Mouse (Mus musculus): ENCODE data around the gene Aff3.

DNA sequence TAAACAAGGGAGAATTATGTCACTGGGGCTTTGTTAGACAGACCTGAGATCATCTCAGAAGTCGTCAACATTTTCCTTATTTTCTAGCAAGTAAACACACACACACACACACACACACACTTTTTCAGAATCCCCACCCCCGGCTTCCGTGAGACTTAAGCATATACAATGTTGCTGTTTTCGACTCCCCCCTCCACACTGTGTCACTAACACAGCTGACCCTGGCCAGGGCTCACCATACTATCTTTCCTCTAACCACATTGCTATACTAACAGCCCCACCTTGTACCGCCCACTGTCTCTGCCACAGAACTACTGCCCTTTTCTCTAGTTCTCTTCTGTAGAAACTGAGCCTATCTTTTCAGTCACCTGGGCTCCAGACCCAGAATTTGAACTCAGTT, 136.1 kb downstream of the Aff3 start:
- TF ChIP-seq POLR2A (IDR thresholded peaks at IDR 0.05; ENCODE audit: low read depth, low read length) (no peak), CTCF (conservative IDR thresholded peaks at IDR 0.05; ENCODE audit: insufficient read depth, insufficient read length, low read depth, low read length) (no peak)
